Mouse (Mus musculus): ENCODE results near the gene Vmn1r7. TPM values are rescaled to one million over a fixed set of nuclear protein-coding genes. Genes with fewer than 3 reads are reported as not detected.
"Not testable (repeated sequence)": the region's sequence is repeated elsewhere in the genome, so short reads cannot be mapped to it uniquely, and the experiment has no call there.

The Vmn1r7 gene
- total RNA-seq (2021), result not detected
- long read RNA-seq, experiment 1, result 0 reads
- long read RNA-seq, experiment 2, result 0 reads

DNA sequence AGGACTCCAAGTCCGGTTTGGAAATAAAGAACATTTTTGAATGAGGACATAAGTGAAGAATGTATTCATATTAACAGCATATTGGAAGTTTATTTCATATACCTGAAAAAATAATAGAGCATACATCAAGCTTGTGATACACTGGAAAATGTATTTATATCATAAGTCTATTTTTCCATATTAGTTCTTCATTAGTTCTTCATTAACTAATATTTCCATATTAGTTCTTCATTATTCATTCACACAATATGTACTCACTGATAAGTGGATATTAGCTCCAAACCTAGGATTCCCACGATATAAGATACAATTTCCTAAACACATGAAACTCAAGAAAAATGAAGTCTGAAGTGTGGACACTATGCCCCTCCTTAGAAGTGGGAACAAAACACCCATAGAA lies at the start of gene Vmn1r7:
Vmn1r7 (minus strand) TSS at position 101 of the 400 bp plus-strand sequence.
- DNase-seq, result not testable (repeated sequence)

DNA sequence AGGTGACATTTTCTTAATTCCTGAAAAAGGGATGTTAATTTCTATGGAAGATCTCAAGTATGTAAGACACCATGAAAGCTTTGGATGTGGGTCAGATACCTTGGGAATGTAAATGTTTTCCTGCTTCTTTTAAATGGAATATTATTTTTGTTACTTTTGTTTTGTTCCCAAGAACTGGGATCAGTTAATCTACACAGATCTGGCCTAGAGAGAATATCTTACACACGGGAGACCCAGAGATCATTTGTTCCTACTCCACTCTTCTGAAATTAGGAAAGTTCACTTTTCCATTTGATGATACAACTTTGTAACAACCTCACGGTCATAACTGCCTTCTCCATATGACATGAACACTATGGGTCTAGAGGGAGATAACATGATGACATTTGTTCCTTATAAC lies 41.4 kb upstream of the Vmn1r7 start, which contains the start of gene Vmn1r9:
Vmn1r9 (plus strand) TSS at position 301 of the 400 bp plus-strand sequence.
- no peak for DNase-seq

DNA sequence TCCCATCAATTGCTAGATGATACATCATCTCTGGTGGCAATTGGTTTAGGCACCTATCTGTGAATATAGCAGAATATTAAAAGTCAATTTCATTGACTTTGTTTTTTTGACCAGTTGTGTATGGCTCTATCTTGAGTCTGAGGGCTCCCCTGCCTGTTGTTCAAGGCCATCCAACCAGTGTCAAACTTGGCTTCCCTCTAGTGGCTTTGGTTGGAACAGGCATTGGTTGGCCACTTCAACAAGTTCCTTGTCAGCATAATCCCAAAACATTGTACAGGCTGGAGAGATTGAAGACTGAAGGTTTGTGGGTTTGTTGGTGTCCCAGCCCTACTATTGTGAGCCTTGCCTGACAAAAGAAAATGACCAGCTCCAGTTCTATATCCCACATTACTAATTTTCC lies 38.6 kb upstream of the Vmn1r7 start:
- DNase-seq, result peak; percentile 2 to 14

DNA sequence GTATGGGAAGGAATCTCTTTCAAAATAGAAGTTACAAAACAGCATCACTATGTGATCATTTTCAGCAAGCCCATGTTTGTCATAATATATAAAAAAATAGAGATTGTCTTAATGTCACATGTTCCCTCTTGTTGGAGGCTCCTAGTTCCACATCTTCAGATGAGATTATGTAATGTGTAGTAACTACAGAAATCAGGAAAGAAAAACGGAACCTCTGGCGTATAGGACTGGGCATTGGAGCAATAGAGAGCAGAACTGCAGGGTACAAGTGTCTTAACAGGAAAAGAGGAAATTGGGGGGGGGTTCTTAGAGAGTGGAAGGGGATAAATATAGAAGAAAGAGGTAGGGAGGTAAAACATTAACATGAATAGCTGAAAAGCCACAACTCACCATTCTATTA lies 9.6 kb upstream of the Vmn1r7 start:
- DNase-seq, result no peak

DNA sequence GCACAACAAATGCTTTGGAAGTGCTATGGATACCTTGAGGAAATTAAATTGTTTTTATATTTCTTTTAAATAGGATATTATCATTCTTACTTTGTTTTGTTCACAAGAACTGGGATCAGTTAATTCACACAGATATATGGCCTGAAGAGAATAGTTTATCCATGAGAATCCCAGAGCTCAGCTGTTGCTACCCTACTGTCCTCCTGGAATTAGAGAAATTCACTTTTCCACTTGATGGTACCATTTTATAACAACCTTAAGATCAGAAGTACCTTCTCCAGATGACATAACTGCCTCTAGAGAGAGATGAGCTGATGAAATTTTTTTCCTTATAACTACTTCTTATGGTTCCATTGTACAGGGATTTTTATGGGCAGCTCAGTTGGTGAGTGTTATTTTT lies 6.9 kb upstream of the Vmn1r7 start, which contains the start of gene Vmn1r8:
Vmn1r8 (plus strand) TSS at position 301 of the 400 bp plus-strand sequence.
- DNase-seq, result no peak

DNA sequence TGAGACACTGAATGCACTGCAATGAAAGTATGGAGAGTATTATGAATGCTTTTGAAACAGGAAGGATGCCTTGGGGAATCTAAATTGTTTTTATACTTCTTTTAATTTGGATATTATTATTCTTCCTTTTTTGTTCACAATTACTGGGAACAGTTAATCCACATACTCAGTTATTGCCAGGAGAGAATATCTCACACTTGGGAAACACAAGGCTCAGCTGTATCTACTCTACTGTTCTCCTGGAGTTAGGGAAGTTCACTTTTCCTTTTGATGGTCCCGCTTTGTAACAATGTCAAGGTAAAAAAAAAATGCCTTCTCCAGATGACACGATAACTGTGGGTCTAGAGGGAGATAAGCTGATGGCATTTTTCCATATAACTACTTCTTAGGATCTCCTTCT lies 28.2 kb downstream of the Vmn1r7 start, which contains the start of gene Vmn1r6:
Vmn1r6 (plus strand) TSS at position 301 of the 400 bp plus-strand sequence.
- no peak for DNase-seq

Other genes starting within 250 kb of the Vmn1r7 start
- 10 to 100 TPM; 33.2 to 37.3 TPM for gene Kbtbd2, start 227.5 kb downstream of the Vmn1r7 start, total RNA-seq (2021)
- gene Fkbp9, start 193.3 kb downstream of the Vmn1r7 start, total RNA-seq (2021), result 10 to 100 TPM; 90.3 to 90.9 TPM
- gene Nt5c3, start 101.4 kb downstream of the Vmn1r7 start, total RNA-seq (2021), result 10 to 100 TPM; 77.4 to 91.0 TPM
- gene Vmn1r4, start 101.3 kb downstream of the Vmn1r7 start, total RNA-seq (2021), result under 1 TPM in 1 of 2 experiments, not detected in 1; 0.18 TPM
- gene Vmn1r5, start 55.1 kb downstream of the Vmn1r7 start, total RNA-seq (2021), result not detected
- not detected for gene Vmn1r6, start 28.1 kb downstream of the Vmn1r7 start, total RNA-seq (2021)
- not detected for gene Vmn1r8, start 7.0 kb upstream of the Vmn1r7 start, total RNA-seq (2021)
- not detected for gene Vmn1r9, start 41.5 kb upstream of the Vmn1r7 start, total RNA-seq (2021)
- not detected for gene Vmn1r10, start 84.1 kb upstream of the Vmn1r7 start, total RNA-seq (2021)
- not detected for gene Vmn1r11, start 108.1 kb upstream of the Vmn1r7 start, total RNA-seq (2021)
- not detected for gene Vmn1r12, start 131.6 kb upstream of the Vmn1r7 start, total RNA-seq (2021)
- gene Vmn1r13, start 178.0 kb upstream of the Vmn1r7 start, total RNA-seq (2021), result not detected
- not detected for gene Vmn1r14, start 206.4 kb upstream of the Vmn1r7 start, total RNA-seq (2021)
- not detected for gene Vmn1r15, start 232.6 kb upstream of the Vmn1r7 start, total RNA-seq (2021)

Data from heart, adult 18-20 months (tissue).